Mouse (Mus musculus) cerebellum, adult 2 months (tissue): Measurements from ENCODE around the gene Gab3.

Experiments used
- CTCF ChIP-seq: fragments of 200-500 bp; IDR thresholded peaks from 2 replicates; pipeline ENCODE4 v1.5.1; 2011; ENCODE audit warnings: low read depth, mild to moderate bottlenecking, control low read depth, low read length, moderate library complexity, borderline replicate concordance; ENCODE audit not compliant: insufficient read depth
- POLR2A ChIP-seq: fragments of 200-500 bp; IDR thresholded peaks from 2 replicates; pipeline ENCODE4 v1.6.1; 2011; ENCODE audit warnings: low read length, control low read depth, borderline replicate concordance; ENCODE audit not compliant: insufficient read depth

DNA sequence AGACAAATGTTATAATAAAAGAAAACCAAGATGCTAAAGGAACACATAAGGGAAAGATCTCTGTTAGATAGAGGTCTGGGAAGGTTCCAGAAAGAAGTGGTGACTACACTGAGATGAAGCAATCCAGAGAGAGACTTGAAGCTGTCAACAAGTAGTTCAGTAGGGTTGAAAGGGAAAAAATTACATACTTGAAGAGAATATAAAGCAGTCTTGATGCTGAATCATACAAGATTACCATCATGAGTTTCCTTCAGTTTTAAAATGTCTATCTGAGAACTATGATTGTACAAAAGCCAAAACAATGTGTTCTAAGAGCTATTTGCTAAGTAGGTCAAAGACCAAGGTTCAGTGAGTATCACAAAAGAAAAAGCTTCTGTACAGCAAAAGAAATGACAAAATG, 48.6 kb downstream of the Gab3 start:
- TF ChIP-seq POLR2A (no peak), CTCF (no peak)
